Comparison of ENCODE assay signal across 9 mouse cellular contexts in the genomic region with DNA sequence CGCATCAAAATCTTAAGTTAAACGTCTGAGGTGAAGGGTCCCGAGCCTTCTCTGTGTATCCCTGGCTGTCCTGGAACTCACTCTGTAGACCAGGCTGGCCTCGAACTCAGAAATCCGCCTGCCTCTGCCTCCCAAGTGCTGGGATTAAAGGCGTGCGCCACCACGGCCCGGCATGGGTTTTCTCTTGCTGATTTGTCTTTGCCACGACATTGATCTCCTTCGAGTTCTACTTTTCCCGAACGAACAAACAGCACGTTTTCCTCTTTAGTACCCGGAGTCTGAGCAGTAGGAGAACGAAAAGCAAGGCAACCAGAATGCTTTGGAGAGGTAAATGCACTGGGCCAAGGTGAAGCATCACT. TPM values are rescaled to one million over a fixed set of nuclear protein-coding genes. Genes with fewer than 3 reads are reported as not detected.
A peak's percentile ranks its signal among the peaks of the same experiment; 100 is the strongest.
DNase-seq lines count a peak whose midpoint lies in the region; ATAC-seq and TF ChIP-seq lines count a peak whose summit lies in the region.
"Not testable (repeated sequence)": the region's sequence is repeated elsewhere in the genome, so short reads cannot be mapped to it uniquely, and the experiment has no call there.
"Had no signal": no experiment of that assay in that cellular context is flagged by ENCODE, and none has a peak within 500 bp of the region (broad histone marks: within the 10 kb centered on the region; RNA-seq: fewer than 3 reads in every experiment).

No protein-coding gene starts in this region.

- H3K9ac ChIP-seq in heart, embryonic 13.5 days = peak overlapping the region; percentile 90
- H3K9ac ChIP-seq in intestine, embryonic 14.5 days (ENCODE audit: low read length) = peak overlapping the region; percentile 98
- H3K9ac ChIP-seq in limb, embryonic 12.5 days (replicated peaks) = peak overlapping the region; percentile 97; the same call in 1 of the 2 replicates
- H3K9ac ChIP-seq in lung, embryonic 14.5 days = peak overlapping the region; percentile 94
- 0 out of 2 replicates have a peak overlapping the region, but pooled peaks have one; percentile 98 for H3K9ac ChIP-seq in midbrain, postnatal 0 days (replicated peaks; ENCODE audit: low read length, poor library complexity, severe bottlenecking)
- peak overlapping the region; percentile 91 for H3K9ac ChIP-seq in stomach, postnatal 0 days (ENCODE audit: low read length)

- H3K4me2 ChIP-seq in heart, embryonic 13.5 days = peak overlapping the region; percentile 79
- H3K4me2 ChIP-seq in intestine, embryonic 14.5 days (ENCODE audit: low read length) = peak overlapping the region; percentile 70
- peak overlapping the region; percentile 83 for H3K4me2 ChIP-seq in limb, embryonic 12.5 days
- H3K4me2 ChIP-seq in lung, embryonic 14.5 days = peak overlapping the region; percentile 71
- peak overlapping the region; percentile 25 for H3K4me2 ChIP-seq in midbrain, postnatal 0 days (ENCODE audit: low read depth, low read length, poor library complexity, severe bottlenecking)
- H3K4me2 ChIP-seq in stomach, postnatal 0 days (replicated peaks; ENCODE audit: low read depth) = peak overlapping the region; percentile 51

- peaks cover 32% of the 10 kb centered on the region for H3K36me3 ChIP-seq in forebrain, embryonic 10.5 days (replicated peaks)
- H3K36me3 ChIP-seq in heart, embryonic 13.5 days = peaks cover 24% of the 10 kb centered on the region
- peaks cover 27% of the 10 kb centered on the region for H3K36me3 ChIP-seq in intestine, embryonic 14.5 days (ENCODE audit: control insufficient read depth, insufficient read depth, low read length)
- H3K36me3 ChIP-seq in limb, embryonic 12.5 days = peaks cover 30% of the 10 kb centered on the region
- peaks cover 29% of the 10 kb centered on the region for H3K36me3 ChIP-seq in lung, embryonic 14.5 days (ENCODE audit: insufficient read depth)
- peaks cover 37% of the 10 kb centered on the region for H3K36me3 ChIP-seq in midbrain, postnatal 0 days (ENCODE audit: insufficient read depth, low read length)
- not testable (repeated sequence) for H3K36me3 ChIP-seq in stomach, postnatal 0 days (ENCODE audit: control insufficient read depth, insufficient read depth, low read length)

- TF ChIP-seq POLR2A in bone marrow, adult 2 months (IDR thresholded peaks at IDR 0.05; ENCODE audit: borderline replicate concordance, control insufficient read depth, low read depth, low read length) = not testable (repeated sequence)

- H3K27ac ChIP-seq in bone marrow, adult 2 months (ENCODE audit: control insufficient read depth, insufficient read depth, low read depth, low read length, poor library complexity); lung, embryonic 14.5 days (ENCODE audit: low read depth): not testable (repeated sequence)
- peak overlapping the region; percentile 99 for H3K27ac ChIP-seq in forebrain, embryonic 10.5 days
- H3K27ac ChIP-seq in heart, embryonic 13.5 days (replicated peaks) = peak overlapping the region; percentile 95
- peak overlapping the region; percentile 96; the same call in 1 of the 2 replicates for H3K27ac ChIP-seq in intestine, embryonic 14.5 days (ENCODE audit: low read depth)
- H3K27ac ChIP-seq in limb, embryonic 12.5 days = 0 out of 2 replicates have a peak overlapping the region, but pooled peaks have one; percentile 97
- H3K27ac ChIP-seq in midbrain, postnatal 0 days (ENCODE audit: low read depth, low read length) = peak overlapping the region; percentile 96
- peak overlapping the region; percentile 97 for H3K27ac ChIP-seq in stomach, postnatal 0 days (replicated peaks)

- ATAC-seq in heart, embryonic 13.5 days (ENCODE audit: extremely low read depth, insufficient number of reproducible peaks, low FRiP score, low TSS enrichment); intestine, embryonic 14.5 days (replicated peaks; ENCODE audit: low FRiP score, low TSS enrichment, low read depth); limb, embryonic 12.5 days (ENCODE audit: insufficient number of reproducible peaks, insufficient read depth, low FRiP score, low TSS enrichment, low read depth); midbrain, postnatal 0 days (ENCODE audit: low FRiP score); stomach, postnatal 0 days (ENCODE audit: low FRiP score, low TSS enrichment): not testable (repeated sequence)
- ATAC-seq in lung, embryonic 14.5 days (ENCODE audit: insufficient read depth) = peak; percentile 0; the same call in 1 of the 2 replicates

- TF ChIP-seq EP300 in stomach, postnatal 0 days (optimal IDR thresholded peaks at IDR 0.05) = not testable (repeated sequence)

- not testable (repeated sequence) for TF ChIP-seq CTCF in bone marrow, adult 2 months (IDR thresholded peaks at IDR 0.05; ENCODE audit: control insufficient read depth, insufficient read depth, low read length); lung, embryonic 14.5 days (IDR thresholded peaks at IDR 0.05; ENCODE audit: low read depth); midbrain, postnatal 0 days (IDR thresholded peaks at IDR 0.05); stomach, postnatal 0 days (IDR thresholded peaks at IDR 0.05; ENCODE audit: low read depth)

- H3K27me3 ChIP-seq in forebrain, embryonic 10.5 days (ENCODE audit: poor library complexity, severe bottlenecking) = peaks cover 31% of the 10 kb centered on the region
- peaks cover 23% of the 10 kb centered on the region for H3K27me3 ChIP-seq in heart, embryonic 13.5 days (replicated peaks)
- H3K27me3 ChIP-seq in intestine, embryonic 14.5 days (replicated peaks; ENCODE audit: control insufficient read depth, insufficient read depth, low read length); lung, embryonic 14.5 days (ENCODE audit: insufficient read depth, low read length); midbrain, postnatal 0 days (ENCODE audit: insufficient read depth, low read length); stomach, postnatal 0 days (ENCODE audit: control insufficient read depth, insufficient read depth, low read length): not testable (repeated sequence)
- peaks cover 24% of the 10 kb centered on the region for H3K27me3 ChIP-seq in limb, embryonic 12.5 days

- H3K4me3 ChIP-seq in bone marrow, adult 2 months (replicated peaks; ENCODE audit: control insufficient read depth, low read depth, low read length) = peak overlapping the region; percentile 67
- peak overlapping the region; percentile 90 for H3K4me3 ChIP-seq in forebrain, embryonic 10.5 days
- peak overlapping the region; percentile 69 for H3K4me3 ChIP-seq in heart, embryonic 13.5 days
- H3K4me3 ChIP-seq in intestine, embryonic 14.5 days (ENCODE audit: low read depth, low read length) = peak overlapping the region; percentile 81
- H3K4me3 ChIP-seq in limb, embryonic 12.5 days (replicated peaks) = peak overlapping the region; percentile 75
- peak overlapping the region; percentile 83 for H3K4me3 ChIP-seq in lung, embryonic 14.5 days (ENCODE audit: low read depth, low read length)
- H3K4me3 ChIP-seq in midbrain, postnatal 0 days (ENCODE audit: low read depth, low read length) = peak overlapping the region; percentile 93
- peak overlapping the region; percentile 82 for H3K4me3 ChIP-seq in stomach, postnatal 0 days (ENCODE audit: low read depth, low read length)

- not testable (repeated sequence) for H3K4me1 ChIP-seq in bone marrow, adult 2 months (ENCODE audit: control insufficient read depth, insufficient read depth, low read length); lung, embryonic 14.5 days (ENCODE audit: insufficient read depth); stomach, postnatal 0 days (replicated peaks; ENCODE audit: control insufficient read depth, insufficient read depth)
- H3K4me1 ChIP-seq in forebrain, embryonic 10.5 days = peaks cover 55% of the 10 kb centered on the region
- peaks cover 53% of the 10 kb centered on the region for H3K4me1 ChIP-seq in heart, embryonic 13.5 days
- peaks cover 17% of the 10 kb centered on the region for H3K4me1 ChIP-seq in intestine, embryonic 14.5 days (replicated peaks; ENCODE audit: control insufficient read depth, insufficient read depth, low read length)
- H3K4me1 ChIP-seq in limb, embryonic 12.5 days (replicated peaks) = peaks cover 27% of the 10 kb centered on the region
- peaks cover 15% of the 10 kb centered on the region for H3K4me1 ChIP-seq in midbrain, postnatal 0 days (ENCODE audit: insufficient read depth, low read length)

- DNase-seq in forebrain, embryonic 10.5 days (ENCODE audit: extremely low spot score, low spot score); intestine, embryonic 14.5 days (ENCODE audit: low spot score); lung, embryonic 14.5 days; midbrain, postnatal 0 days (ENCODE audit: low spot score); stomach, postnatal 0 days (ENCODE audit: low spot score): not testable (repeated sequence)

- H3K9me3 ChIP-seq in forebrain, embryonic 10.5 days; heart, embryonic 13.5 days; intestine, embryonic 14.5 days (ENCODE audit: control insufficient read depth, low read length); limb, embryonic 12.5 days; lung, embryonic 14.5 days (ENCODE audit: low read depth, low read length); midbrain, postnatal 0 days (ENCODE audit: low read length); stomach, postnatal 0 days (ENCODE audit: control insufficient read depth, low read length): not testable (repeated sequence)

- WGBS in bone marrow, adult 2 months = 35% methylated on average over 16 of the region's 16 CpGs
- WGBS in forebrain, embryonic 10.5 days = 49% methylated on average over 16 of the region's 16 CpGs
- WGBS in heart, embryonic 13.5 days = 39% methylated on average over 16 of the region's 16 CpGs
- WGBS in intestine, embryonic 14.5 days = 43% methylated on average over 16 of the region's 16 CpGs
- 49% methylated on average over 16 of the region's 16 CpGs for WGBS in limb, embryonic 12.5 days
- WGBS in lung, embryonic 14.5 days = 38% methylated on average over 16 of the region's 16 CpGs
- 49% methylated on average over 16 of the region's 16 CpGs for WGBS in midbrain, postnatal 0 days
- 40% methylated on average over 16 of the region's 16 CpGs for WGBS in stomach, postnatal 0 days

RNA-seq across cellular contexts. Expression of gene Smarcd1, which starts 0.3 kb away (rescaled TPM):
- polyA plus RNA-seq in bone marrow, adult 2 months (2011; ENCODE audit: insufficient read depth, insufficient read length, low replicate concordance, missing spikeins) = 10.1 and 10.7 TPM in 2 replicates
- 91.5 TPM in 2 replicates for polyA plus RNA-seq in forebrain, embryonic 10.5 days (2016; fragmentation: Nextera tagmentation; extraction: Ambion mirVana)
- 22.1 and 22.3 TPM in 2 replicates for polyA plus RNA-seq in heart, embryonic 13.5 days (2015; fragmentation: Nextera tagmentation; extraction: Ambion mirVana)
- polyA plus RNA-seq in intestine, embryonic 14.5 days (2014; fragmentation: Nextera tagmentation; extraction: Ambion mirVana) = 39.0 and 42.3 TPM in 2 replicates
- polyA plus RNA-seq in limb, embryonic 12.5 days (2016; fragmentation: Nextera tagmentation; extraction: Ambion mirVana) = 71.3 and 74.9 TPM in 2 replicates
- 52.5 and 63.5 TPM in 2 replicates for polyA plus RNA-seq in lung, embryonic 14.5 days (2014; fragmentation: Nextera tagmentation; extraction: Ambion mirVana)
- total RNA-seq in midbrain, postnatal 0 days (2014; rRNA removed) = 83.0 and 93.0 TPM in 2 replicates
- 77.7 and 92.2 TPM in 2 replicates for polyA plus RNA-seq in midbrain, postnatal 0 days (2015; fragmentation: Nextera tagmentation; extraction: Ambion mirVana)
- 10.9 and 11.6 TPM in 2 replicates for polyA plus RNA-seq in stomach, postnatal 0 days (2015; fragmentation: Nextera tagmentation; extraction: Ambion mirVana)

RNA-seq across cellular contexts. Expression of gene Gm17349, which starts 3.7 kb away (rescaled TPM):
- not detected in 2 replicates for polyA plus RNA-seq in bone marrow, adult 2 months (2011; ENCODE audit: insufficient read depth, insufficient read length, low replicate concordance, missing spikeins)
- not detected in 2 replicates for polyA plus RNA-seq in forebrain, embryonic 10.5 days (2016; fragmentation: Nextera tagmentation; extraction: Ambion mirVana)
- not detected in 2 replicates for polyA plus RNA-seq in heart, embryonic 13.5 days (2015; fragmentation: Nextera tagmentation; extraction: Ambion mirVana)
- not detected in 2 replicates for polyA plus RNA-seq in intestine, embryonic 14.5 days (2014; fragmentation: Nextera tagmentation; extraction: Ambion mirVana)
- not detected in 2 replicates for polyA plus RNA-seq in limb, embryonic 12.5 days (2016; fragmentation: Nextera tagmentation; extraction: Ambion mirVana)
- polyA plus RNA-seq in lung, embryonic 14.5 days (2014; fragmentation: Nextera tagmentation; extraction: Ambion mirVana) = not detected in 2 replicates
- total RNA-seq in midbrain, postnatal 0 days (2014; rRNA removed) = not detected in 2 replicates
- not detected in 2 replicates for polyA plus RNA-seq in midbrain, postnatal 0 days (2015; fragmentation: Nextera tagmentation; extraction: Ambion mirVana)
- polyA plus RNA-seq in stomach, postnatal 0 days (2015; fragmentation: Nextera tagmentation; extraction: Ambion mirVana) = 1.0 and 2.5 TPM in 2 replicates
- total RNA-seq: neutrophil, adult 5-6 weeks had no signal

RNA-seq across cellular contexts. Expression of gene Gpd1, which starts 15.7 kb away (rescaled TPM):
- 6.6 and 9.3 TPM in 2 replicates for polyA plus RNA-seq in bone marrow, adult 2 months (2011; ENCODE audit: insufficient read depth, insufficient read length, low replicate concordance, missing spikeins)
- 0.38 and 0.54 TPM in 2 replicates for polyA plus RNA-seq in forebrain, embryonic 10.5 days (2016; fragmentation: Nextera tagmentation; extraction: Ambion mirVana)
- 1.3 and 1.8 TPM in 2 replicates for polyA plus RNA-seq in heart, embryonic 13.5 days (2015; fragmentation: Nextera tagmentation; extraction: Ambion mirVana)
- 0.17 and 0.35 TPM in 2 replicates for polyA plus RNA-seq in intestine, embryonic 14.5 days (2014; fragmentation: Nextera tagmentation; extraction: Ambion mirVana)
- 0.51 and 0.58 TPM in 2 replicates for polyA plus RNA-seq in limb, embryonic 12.5 days (2016; fragmentation: Nextera tagmentation; extraction: Ambion mirVana)
- 0.31 and 0.58 TPM in 2 replicates for polyA plus RNA-seq in lung, embryonic 14.5 days (2014; fragmentation: Nextera tagmentation; extraction: Ambion mirVana)
- 2.8 and 3.3 TPM in 2 replicates for total RNA-seq in midbrain, postnatal 0 days (2014; rRNA removed)
- polyA plus RNA-seq in midbrain, postnatal 0 days (2015; fragmentation: Nextera tagmentation; extraction: Ambion mirVana) = 1.1 and 1.2 TPM in 2 replicates
- polyA plus RNA-seq in stomach, postnatal 0 days (2015; fragmentation: Nextera tagmentation; extraction: Ambion mirVana) = 6.8 and 7.9 TPM in 2 replicates
- total RNA-seq: neutrophil, adult 5-6 weeks had no signal

RNA-seq across cellular contexts. Expression of gene Cox14, which starts 23.8 kb away (rescaled TPM):
- 42.7 and 80.8 TPM in 2 replicates for polyA plus RNA-seq in bone marrow, adult 2 months (2011; ENCODE audit: insufficient read depth, insufficient read length, low replicate concordance, missing spikeins)
- polyA plus RNA-seq in forebrain, embryonic 10.5 days (2016; fragmentation: Nextera tagmentation; extraction: Ambion mirVana) = 140 and 146 TPM in 2 replicates
- polyA plus RNA-seq in heart, embryonic 13.5 days (2015; fragmentation: Nextera tagmentation; extraction: Ambion mirVana) = 155 and 181 TPM in 2 replicates
- polyA plus RNA-seq in intestine, embryonic 14.5 days (2014; fragmentation: Nextera tagmentation; extraction: Ambion mirVana) = 190 and 206 TPM in 2 replicates
- polyA plus RNA-seq in limb, embryonic 12.5 days (2016; fragmentation: Nextera tagmentation; extraction: Ambion mirVana) = 145 and 146 TPM in 2 replicates
- 135 and 145 TPM in 2 replicates for polyA plus RNA-seq in lung, embryonic 14.5 days (2014; fragmentation: Nextera tagmentation; extraction: Ambion mirVana)
- total RNA-seq in midbrain, postnatal 0 days (2014; rRNA removed) = 60.9 and 67.2 TPM in 2 replicates
- 165 and 180 TPM in 2 replicates for polyA plus RNA-seq in midbrain, postnatal 0 days (2015; fragmentation: Nextera tagmentation; extraction: Ambion mirVana)
- polyA plus RNA-seq in stomach, postnatal 0 days (2015; fragmentation: Nextera tagmentation; extraction: Ambion mirVana) = 199 and 206 TPM in 2 replicates

RNA-seq across cellular contexts. Expression of gene Asic1, which starts 31.5 kb away (rescaled TPM):
- polyA plus RNA-seq in bone marrow, adult 2 months (2011; ENCODE audit: insufficient read depth, insufficient read length, low replicate concordance, missing spikeins) = 4.7 TPM in 1 of 2 replicates, not detected in the other
- 2.2 and 2.4 TPM in 2 replicates for polyA plus RNA-seq in forebrain, embryonic 10.5 days (2016; fragmentation: Nextera tagmentation; extraction: Ambion mirVana)
- 1.6 and 1.8 TPM in 2 replicates for polyA plus RNA-seq in heart, embryonic 13.5 days (2015; fragmentation: Nextera tagmentation; extraction: Ambion mirVana)
- polyA plus RNA-seq in intestine, embryonic 14.5 days (2014; fragmentation: Nextera tagmentation; extraction: Ambion mirVana) = 1.3 and 1.7 TPM in 2 replicates
- 1.6 TPM in 2 replicates for polyA plus RNA-seq in limb, embryonic 12.5 days (2016; fragmentation: Nextera tagmentation; extraction: Ambion mirVana)
- 0.54 and 0.83 TPM in 2 replicates for polyA plus RNA-seq in lung, embryonic 14.5 days (2014; fragmentation: Nextera tagmentation; extraction: Ambion mirVana)
- 138 and 150 TPM in 2 replicates for total RNA-seq in midbrain, postnatal 0 days (2014; rRNA removed)
- polyA plus RNA-seq in midbrain, postnatal 0 days (2015; fragmentation: Nextera tagmentation; extraction: Ambion mirVana) = 37.3 and 42.1 TPM in 2 replicates
- 1.0 and 1.2 TPM in 2 replicates for polyA plus RNA-seq in stomach, postnatal 0 days (2015; fragmentation: Nextera tagmentation; extraction: Ambion mirVana)

Comparison
In these comparisons a context has a peak if more than half of its experiments do, and no peak if none do; other contexts are left out.
1. H3K4me2 ChIP-seq: peak in every context shown above with its lines; median percentile 83 in limb, embryonic 12.5 days; 79 in heart, embryonic 13.5 days; 71 in lung, embryonic 14.5 days; 70 in intestine, embryonic 14.5 days; 51 in stomach, postnatal 0 days; 25 in midbrain, postnatal 0 days.